Mouse (Mus musculus): ENCODE results near the gene Nt5c2.
A peak's percentile ranks its signal among the peaks of the same experiment; 100 is the strongest.

Nt5c2 gene

GRCm38 (mm10) chr19:47014447-47015381 lies at the start of gene Nt5c2, which contains the start of gene Ina:
Nt5c2 (minus strand) TSS chr19:47015153.
Ina (plus strand) TSS chr19:47014698.
- peak; percentile 17 to 23 for DNase-seq (ENCODE audit: low spot score in 2 of 2)

GRCm38 (mm10) chr19:47057684-47058083 lies 42.7 kb upstream of the Nt5c2 start:
- DNase-seq (ENCODE audit: low spot score in 2 of 2), result no peak

GRCm38 (mm10) chr19:47053471-47053870 lies 38.5 kb upstream of the Nt5c2 start:
- DNase-seq (ENCODE audit: low spot score in 2 of 2), result no peak

GRCm38 (mm10) chr19:47052927-47053326 lies 38.0 kb upstream of the Nt5c2 start:
- no peak for DNase-seq (ENCODE audit: low spot score in 2 of 2)

GRCm38 (mm10) chr19:47050271-47051032 lies 35.5 kb upstream of the Nt5c2 start, which contains the start of gene Pcgf6:
Pcgf6 (minus strand) TSS chr19:47050906.
- DNase-seq (ENCODE audit: low spot score in 2 of 2), result peak; percentile 69 to 85

- DNase-seq (ENCODE audit: low spot score in 2 of 2), result no peak
Measured at GRCm38 (mm10) chr19:47049840-47050239, 34.9 kb upstream of the Nt5c2 start.

GRCm38 (mm10) chr19:47049061-47049460 lies 34.1 kb upstream of the Nt5c2 start:
- DNase-seq (ENCODE audit: low spot score in 2 of 2), result no peak

GRCm38 (mm10) chr19:47047236-47047833 lies 32.4 kb upstream of the Nt5c2 start:
- no peak for DNase-seq (ENCODE audit: low spot score in 2 of 2)

GRCm38 (mm10) chr19:47046343-47046742 lies 31.4 kb upstream of the Nt5c2 start:
- no peak for DNase-seq (ENCODE audit: low spot score in 2 of 2)

GRCm38 (mm10) chr19:47043608-47044007 lies 28.7 kb upstream of the Nt5c2 start:
- DNase-seq (ENCODE audit: low spot score in 2 of 2), result no peak

GRCm38 (mm10) chr19:47040720-47041473 lies 25.9 kb upstream of the Nt5c2 start:
- DNase-seq (ENCODE audit: low spot score in 2 of 2), result no peak

GRCm38 (mm10) chr19:47036596-47036995 lies 21.6 kb upstream of the Nt5c2 start:
- DNase-seq (ENCODE audit: low spot score in 2 of 2), result no peak

- DNase-seq (ENCODE audit: low spot score in 2 of 2), result no peak
Measured at GRCm38 (mm10) chr19:47034916-47035315, 20.0 kb upstream of the Nt5c2 start.

GRCm38 (mm10) chr19:47031770-47032169 lies 16.8 kb upstream of the Nt5c2 start:
- DNase-seq (ENCODE audit: low spot score in 2 of 2), result no peak

- no peak for DNase-seq (ENCODE audit: low spot score in 2 of 2)
Measured at GRCm38 (mm10) chr19:47029796-47030195, 14.8 kb upstream of the Nt5c2 start.

GRCm38 (mm10) chr19:47026513-47026912 lies 11.6 kb upstream of the Nt5c2 start:
- no peak for DNase-seq (ENCODE audit: low spot score in 2 of 2)

- DNase-seq (ENCODE audit: low spot score in 2 of 2), result no peak
Measured at GRCm38 (mm10) chr19:47024954-47025353, 10.0 kb upstream of the Nt5c2 start.

- DNase-seq (ENCODE audit: low spot score in 2 of 2), result no peak
Measured at GRCm38 (mm10) chr19:47023546-47023945, 8.6 kb upstream of the Nt5c2 start.

GRCm38 (mm10) chr19:47022709-47023108 lies 7.8 kb upstream of the Nt5c2 start:
- no peak for DNase-seq (ENCODE audit: low spot score in 2 of 2)

- no peak for DNase-seq (ENCODE audit: low spot score in 2 of 2)
Measured at GRCm38 (mm10) chr19:47019326-47019725, 4.4 kb upstream of the Nt5c2 start.

GRCm38 (mm10) chr19:47018330-47018729 lies 3.4 kb upstream of the Nt5c2 start:
- no peak for DNase-seq (ENCODE audit: low spot score in 2 of 2)

Data from spleen, postnatal 10 days (tissue).